Mouse (Mus musculus) hindlimb bud, embryonic 11.5 days (tissue): ENCODE data around the gene U2af1l4.

Experiments
- DNase-seq: peaks from one replicate; pipeline ENCODE4 v3.0.0-alpha.2; 2012; ENCODE audit warnings: low read depth, low spot score; ENCODE audit errors: extremely low spot score

Gene U2af1l4

DNA sequence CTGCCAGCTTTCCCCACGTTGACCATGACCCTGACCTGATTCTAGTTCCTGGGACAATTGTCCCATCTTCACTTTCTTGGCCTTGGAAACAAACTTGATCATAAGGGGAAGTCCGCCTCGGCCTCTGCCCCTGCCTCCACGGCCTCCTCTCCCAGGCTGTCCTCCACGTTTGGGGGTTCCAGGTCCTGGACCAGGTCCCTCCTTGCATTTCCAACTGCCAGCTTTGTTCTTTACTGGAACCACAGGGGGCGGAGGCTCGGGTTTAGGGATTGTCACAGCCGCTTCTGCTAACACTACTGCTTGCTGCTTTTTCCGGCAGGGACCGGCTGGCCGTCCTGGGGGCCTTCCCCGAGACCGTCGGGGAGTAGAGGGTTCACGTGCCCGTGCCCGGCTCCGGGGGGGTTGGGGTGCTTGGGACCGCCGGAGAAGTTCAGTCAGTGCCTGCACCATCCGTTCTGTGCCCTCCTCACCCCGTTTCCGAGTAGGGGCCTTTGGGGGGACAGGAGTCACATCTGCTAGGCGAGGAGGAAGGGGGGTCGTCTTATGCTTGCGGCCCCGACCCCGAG lies 23.4 kb downstream of the U2af1l4 start:
- no peak for DNase-seq

DNA sequence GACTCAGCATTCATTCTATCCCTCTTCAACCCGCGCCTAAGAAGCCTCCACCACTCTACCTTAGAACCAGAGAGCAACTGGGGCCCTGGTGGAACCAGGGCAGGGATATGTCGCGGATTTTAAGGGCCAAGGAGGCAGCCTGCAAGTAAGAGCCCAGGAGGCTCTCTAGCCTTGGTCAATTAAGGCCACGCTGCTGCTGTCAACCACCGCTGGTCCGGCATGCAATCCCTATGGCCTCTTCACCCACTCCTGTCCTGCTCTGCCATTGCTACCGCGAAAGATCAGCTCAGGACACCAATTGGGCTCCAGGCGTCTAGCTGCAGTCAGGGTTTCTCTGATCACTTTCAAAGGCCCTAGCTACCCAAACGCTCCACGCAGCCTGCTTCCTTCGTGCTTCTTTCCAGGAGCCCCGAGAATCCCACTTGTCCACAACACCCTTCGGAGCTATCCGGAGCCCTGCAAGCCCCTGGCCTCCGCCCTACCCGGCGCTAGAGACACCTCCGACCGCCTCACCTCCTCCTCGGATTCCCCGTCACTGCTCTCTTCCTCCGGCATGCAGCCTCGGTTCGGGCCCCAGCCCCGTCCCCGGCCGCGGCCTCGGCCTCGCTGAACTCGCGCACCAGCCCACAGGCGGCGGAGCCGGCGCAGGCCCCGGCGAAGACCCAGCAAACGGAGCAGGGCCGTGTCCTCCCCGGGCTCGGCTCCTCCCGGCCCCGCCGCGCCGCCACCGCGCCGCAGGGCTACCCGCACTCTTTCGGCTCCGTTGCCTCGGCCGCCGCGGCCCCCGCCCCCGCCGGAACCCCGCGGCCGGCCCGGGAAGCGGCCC lies 25.0 kb downstream of the U2af1l4 start:
- DNase-seq: no peak

DNA sequence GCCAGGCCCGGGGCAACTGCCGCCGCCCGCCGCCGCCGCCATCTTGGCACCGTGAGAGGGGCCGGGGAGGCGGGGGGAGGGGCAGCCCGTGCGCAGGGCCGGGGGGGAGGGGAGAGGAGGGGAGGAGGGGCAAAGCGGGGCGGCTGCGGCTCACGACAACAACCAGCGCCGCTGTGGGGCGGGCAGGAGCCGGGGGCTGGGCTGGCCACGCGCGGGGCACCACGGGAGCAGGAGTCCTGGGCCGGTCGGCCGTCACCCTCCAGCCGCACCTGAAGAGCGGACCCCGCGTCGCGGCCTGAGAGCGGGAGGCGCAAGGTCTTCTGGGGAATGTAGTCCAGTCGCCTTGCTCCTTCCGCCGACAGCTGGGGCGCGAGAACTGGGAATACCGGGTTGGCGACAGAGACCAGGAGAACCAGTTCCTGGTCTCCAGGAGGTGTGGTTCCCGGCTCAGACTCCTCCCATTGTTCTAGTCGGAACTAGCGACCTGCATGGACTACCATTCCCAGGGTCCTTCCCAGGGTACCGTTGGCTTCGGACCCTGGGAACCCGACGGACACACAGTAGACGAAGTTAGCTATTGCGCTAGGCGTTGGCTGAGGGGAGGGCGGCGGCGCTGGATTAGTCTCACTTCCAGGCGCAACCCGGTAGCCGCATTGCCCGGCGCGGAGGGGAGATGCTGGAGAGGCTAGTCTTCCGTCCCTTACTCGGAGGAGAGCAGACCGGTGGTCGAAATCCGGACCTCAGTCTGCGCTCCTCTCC lies 25.8 kb downstream of the U2af1l4 start, which contains the start of gene Kmt2b:
Gene Kmt2b (minus strand): TSS at position 51 of the 759 bp plus-strand sequence.
- DNase-seq: peak; percentile 85

DNA sequence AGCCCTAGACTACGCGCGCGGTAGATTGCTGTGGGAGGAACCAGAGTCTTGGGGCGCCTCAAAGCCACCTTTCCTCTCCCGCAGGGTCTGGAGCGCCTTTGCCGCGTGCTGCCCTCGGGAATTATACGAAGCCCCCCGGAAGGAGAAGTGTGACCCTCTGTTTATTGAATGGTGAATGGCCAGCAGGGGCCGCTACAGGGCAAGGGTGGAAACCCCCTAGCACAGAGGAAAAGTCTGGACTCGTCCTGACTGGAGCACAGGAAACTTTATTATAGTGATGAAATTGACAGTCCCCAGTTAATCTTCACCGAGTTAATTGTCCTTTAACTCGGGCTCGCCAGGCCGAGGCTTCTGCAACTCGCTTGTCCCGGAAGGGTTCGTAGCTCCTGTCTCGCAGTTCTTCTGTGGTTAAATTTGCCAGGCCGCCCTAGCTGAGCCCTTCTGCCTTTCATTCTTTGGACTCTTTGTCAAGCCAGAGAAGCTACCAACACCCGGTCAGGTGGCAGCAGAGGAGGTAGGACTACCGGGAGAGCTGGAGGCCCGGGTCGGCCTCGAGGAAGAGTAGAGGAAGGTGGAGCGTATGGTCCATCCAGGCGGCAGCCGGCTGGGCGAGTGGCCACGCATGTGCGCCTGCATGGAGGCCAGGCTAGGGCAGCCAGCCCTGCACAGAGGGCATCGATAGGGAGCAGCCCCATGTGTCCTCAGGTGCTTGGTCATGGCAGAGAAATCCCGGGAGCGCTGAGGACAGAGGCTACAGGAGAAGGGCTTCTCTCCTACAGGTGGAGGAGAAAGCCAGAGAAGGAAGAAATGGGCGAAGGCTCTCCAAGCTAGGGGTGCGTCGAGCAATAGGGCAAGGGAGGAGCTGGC lies 26.6 kb downstream of the U2af1l4 start:
- peak; percentile 67 for DNase-seq

DNA sequence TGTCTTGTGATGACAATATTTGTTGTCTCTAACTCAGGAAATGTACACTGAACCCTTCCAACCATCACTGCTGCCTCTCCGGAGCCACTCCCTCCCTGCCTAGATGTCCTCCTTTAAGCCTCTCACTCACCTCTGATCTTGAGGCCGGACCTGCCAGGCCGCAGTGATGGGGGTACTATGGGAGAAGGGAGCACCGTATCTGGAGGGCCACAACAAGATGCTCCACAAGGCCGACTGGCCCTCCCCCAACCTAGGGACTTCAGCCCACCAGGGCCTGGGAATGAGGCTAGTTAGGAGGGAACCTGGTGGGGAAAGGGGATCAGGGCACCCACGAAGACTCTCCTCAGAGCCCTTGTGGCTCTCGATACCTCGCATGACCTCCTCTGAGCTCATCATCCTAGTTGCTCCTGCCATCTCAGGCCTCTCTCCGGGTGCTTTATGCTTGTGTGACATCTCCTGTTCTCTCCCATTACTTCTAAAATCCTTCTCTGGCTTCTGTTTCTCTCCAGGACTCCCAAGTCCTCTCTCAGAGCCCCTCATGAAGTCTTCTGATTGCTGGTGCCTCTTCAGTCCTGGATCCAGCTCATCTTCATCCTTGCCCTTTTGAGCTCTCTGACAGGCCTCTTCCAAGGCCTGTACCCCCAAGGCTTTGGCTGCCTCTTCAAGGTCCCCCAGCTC lies 28.0 kb downstream of the U2af1l4 start:
- DNase-seq: no peak

DNA sequence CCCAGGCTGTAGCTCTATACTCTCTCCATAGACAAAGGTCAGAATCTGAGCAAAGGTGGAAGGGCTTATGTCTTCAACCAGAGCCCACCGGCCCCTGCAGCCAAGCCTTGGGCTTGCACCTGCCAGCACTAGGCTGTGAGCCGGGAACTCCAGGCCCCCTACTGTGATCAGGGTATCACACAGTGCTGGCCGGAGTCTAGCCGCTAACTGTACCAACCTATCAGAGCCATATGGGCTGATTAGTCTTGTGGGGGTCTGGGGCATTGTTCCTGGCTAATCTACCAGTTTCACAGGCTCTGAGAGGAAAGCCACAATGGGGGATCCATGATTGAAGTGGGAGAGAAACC lies 28.5 kb downstream of the U2af1l4 start:
- DNase-seq: no peak

DNA sequence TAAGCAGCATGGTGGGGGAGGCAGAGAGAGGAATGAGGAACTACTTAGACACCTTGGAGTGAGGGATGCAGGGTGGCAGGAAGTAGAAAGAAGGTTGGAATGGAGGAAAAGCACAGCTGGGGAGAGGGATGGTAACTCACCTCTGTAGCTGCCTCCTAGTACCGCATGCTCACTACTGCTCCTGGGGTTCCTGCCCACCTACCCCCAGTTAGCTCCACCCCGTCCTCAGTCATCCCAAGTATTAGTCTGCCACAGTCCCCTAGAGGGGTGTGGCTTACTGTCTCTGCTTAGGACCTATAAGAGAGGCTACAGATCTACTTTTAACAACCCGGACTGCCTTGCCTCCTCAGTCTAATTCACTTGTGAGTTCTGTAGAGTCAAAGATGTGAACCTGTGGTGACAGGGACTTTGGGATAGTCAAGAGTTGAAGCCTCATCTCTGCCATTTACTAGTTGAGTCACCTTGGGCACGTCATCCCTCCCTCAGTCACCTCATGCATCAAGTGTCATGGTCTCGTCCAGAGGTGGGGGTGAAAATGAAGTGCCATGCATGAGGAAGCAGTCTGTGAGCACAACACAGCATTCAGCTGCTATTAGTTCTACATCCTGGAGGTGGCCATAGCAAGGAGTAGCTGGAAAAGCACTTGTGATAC lies 29.8 kb downstream of the U2af1l4 start:
- DNase-seq: no peak

DNA sequence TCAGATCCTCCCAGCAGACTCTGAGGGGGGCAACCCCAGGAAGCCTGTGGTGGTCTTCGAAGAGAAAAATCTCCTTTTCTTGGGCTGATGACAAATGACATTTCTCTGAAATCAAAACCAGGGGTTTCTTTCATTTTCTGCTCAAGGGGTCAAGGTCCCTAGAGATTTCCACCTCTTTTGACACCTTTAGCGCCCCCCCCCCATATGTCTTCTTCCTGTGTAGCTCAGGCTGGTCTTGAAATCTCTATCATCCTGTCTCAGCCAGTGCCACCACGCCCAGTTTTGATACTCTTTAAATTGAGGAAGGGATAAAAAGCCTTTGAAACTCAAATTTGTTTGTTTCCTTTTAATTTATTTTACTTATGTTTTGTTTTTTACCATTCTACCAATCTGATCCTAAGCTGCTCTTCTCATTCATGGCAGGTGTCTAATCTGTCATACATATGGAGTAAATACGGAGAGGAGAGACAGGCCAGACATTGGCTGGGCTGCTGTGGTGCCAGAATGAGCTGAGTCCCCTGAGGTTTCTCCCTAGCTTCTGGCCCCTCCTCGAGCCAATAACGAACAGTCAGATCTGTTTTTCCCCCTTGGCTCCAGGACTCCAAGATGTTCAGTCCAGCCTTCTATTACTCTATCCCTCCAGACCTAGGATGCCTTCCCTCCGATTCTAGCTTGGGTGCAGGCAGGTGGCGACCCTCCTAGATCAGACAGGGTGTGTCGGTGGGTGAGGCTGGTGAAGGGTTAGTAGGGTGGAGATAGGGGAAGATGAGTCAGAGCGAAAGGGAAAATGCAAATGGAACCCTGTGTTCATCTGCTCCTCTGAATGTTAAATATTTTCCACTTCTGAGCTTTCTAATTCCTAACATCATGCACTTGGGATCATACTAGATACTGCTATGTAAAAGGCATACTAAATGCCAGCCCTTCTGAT lies 30.7 kb downstream of the U2af1l4 start:
- no peak for DNase-seq

DNA sequence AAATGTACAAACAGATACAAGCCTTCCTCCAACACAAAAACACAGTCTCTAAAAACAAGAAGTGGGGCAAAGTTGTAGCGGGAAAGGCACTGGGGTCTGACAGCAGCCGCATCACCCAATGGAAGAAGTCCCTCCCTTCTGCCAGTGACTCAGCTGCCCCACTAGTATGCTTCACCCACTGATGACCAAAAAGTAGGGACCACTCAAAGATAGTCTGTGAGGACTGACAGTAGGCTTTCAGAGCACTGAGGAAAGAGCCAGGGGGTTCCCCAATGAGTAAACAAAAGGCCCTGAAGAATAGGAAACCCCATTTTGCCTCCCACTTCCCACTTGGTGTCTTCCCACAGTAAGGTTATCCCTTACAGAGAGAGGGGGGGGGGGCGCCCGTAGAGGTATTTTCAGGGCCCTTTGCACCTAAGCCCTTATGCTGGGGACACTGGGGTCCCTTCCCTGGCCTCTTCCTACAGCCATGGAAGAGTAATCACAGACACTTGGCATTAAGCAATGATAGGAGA lies 31.5 kb downstream of the U2af1l4 start:
- no peak for DNase-seq

DNA sequence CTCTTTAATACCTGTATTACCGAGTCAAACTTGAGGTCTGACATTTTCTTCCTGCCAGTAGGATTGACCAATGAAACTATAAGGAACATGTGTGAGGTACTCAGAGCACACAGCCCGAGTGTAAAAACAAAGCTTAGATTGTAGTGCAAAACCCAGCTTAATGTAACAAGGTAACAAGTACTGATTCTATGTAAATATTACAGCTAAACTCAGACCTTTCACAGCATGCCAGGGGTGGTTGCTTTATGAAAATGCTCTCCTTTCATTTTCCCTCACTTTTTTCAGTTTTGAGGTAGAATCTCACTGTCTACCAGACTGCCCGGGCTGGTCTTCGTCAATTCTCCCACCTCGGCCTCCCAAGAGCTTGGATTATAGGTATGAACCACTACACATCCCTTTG lies 33.0 kb downstream of the U2af1l4 start:
- no peak for DNase-seq

DNA sequence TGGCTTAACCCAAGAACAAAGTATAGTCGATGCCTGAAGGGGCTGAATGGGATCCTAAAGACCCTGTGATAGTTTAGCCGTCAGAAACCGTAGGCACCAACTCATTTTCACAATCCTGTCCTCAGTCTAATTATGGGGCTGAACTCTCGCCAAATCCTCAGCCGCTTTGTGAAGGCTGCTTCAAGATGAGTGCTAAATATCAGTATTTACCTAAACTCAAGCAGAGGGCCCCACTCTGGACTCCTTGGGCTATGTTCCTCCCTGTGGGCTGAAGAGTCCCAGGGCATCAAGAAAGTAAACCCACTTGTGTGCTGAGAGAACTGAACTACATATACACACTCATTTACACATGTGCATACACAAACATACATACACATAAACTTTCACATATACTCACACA lies 33.7 kb downstream of the U2af1l4 start:
- no peak for DNase-seq

DNA sequence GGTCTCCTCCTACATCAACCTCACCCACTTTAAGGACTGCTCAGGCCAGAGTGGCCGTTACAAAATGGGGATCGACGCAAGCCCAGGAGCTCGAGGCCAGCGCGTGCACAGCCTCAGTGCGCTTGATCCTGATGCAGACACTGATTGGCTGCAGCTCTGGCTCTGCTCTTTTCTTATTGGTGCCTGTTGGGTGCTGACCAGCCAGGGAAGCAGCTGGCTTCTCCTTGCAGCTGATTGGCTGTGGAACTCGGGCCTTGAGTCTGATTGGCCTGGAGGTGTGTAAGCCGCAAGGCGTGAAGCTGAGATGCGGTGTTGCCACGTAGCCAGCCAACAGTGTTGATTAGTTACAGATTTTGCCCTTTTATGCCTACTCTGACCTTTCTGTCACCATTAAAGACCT lies 35.7 kb downstream of the U2af1l4 start, which contains the start of gene Zbtb32:
Gene Zbtb32 (minus strand): TSS at position 124 of the 400 bp plus-strand sequence.
- DNase-seq: no peak

DNA sequence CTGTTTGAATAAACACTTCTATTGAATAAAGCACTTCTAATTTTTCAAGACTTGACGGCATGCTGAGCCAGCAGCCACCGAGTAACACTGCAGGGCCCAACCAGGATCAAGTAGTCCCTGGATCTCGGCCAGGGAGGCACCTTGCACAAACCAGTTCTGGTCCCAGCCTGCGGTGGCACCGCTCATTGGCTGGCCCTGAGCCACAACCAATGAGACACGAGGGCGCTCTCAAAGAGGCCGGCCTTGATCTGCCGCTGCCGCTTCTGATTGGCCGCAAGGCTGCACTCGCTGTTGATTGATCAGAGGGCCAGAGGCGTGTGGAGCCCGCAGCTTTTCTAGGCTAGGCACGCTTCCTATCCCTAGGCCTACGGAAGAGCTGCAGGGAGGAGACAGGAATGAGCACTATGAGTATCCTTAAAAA lies 36.8 kb downstream of the U2af1l4 start:
- DNase-seq: no peak

DNA sequence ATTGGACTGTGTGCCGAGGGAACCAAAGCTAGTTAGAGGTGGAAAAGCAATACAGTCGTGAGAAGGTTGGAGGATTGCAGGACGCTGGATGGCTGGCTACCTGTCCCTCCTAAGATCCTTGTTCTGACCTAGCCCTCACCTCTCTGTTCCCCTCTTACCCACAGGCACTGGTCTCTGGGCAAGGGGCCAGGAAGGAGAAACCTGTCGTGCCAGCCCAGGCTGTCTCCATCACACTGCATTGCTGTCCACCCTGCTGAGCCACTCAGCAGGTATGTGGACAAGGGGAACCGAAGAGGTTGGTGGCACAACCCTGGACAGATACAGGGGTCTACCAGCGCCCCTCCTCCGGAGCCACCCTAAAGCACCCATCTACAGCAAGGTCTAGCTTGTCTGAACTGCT lies 37.5 kb downstream of the U2af1l4 start:
- no peak for DNase-seq

DNA sequence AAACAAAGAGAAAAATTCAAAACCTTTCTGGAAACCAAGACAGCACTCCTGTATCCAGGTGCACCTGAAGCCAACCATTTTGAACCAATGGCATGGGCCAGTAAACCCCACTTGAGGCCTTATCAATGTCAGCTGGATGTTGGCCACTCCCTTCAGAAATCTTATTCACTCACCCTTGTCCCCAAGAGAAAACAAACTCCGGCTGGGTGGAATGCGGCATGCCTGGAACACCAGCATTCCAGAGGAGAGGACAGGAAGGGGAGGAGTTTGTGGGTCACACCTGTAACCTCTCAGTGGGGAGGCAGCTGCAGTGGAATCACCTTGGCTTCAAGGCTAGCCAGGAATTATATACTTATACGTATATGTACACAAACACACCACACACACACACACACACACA lies 39.5 kb downstream of the U2af1l4 start:
- no peak for DNase-seq

DNA sequence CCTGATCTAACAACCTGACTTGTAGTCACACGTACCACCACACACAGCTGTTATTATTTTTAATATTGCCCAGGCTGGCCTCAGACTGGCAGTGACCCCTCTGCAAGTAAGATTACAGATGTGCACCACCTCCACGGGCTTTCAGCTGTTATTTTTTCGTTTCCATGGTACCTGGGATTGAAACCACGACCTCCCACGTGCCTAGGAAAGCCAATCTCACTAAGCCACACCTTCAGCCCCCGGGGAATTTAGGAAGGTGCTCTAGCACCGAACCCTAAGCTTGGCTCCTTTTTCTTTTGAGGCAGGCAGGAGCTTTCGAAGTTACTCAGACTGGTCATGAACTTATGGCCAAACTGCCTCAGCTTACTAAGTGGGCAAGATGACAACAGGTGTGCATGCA lies 41.3 kb downstream of the U2af1l4 start:
- DNase-seq: no peak

DNA sequence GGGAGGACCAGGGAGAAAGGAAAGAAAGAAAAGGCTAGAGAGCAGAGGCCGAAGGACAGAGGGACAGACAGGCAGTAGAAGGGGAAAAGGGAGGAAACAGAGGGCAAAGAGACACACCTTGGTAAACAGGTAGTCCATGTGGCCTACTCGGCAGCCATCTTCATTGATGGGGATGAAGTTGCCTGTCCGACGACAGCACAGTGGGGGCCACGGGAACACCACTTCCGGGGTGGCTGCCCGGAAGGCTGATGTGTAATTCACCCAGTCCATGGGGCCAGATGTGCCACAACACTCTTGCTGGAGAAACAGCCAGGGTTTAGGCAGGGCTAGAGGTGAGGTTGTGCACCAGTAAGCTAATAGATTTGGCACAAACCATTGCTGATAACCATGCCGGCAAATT lies 41.8 kb downstream of the U2af1l4 start:
- DNase-seq: no peak

DNA sequence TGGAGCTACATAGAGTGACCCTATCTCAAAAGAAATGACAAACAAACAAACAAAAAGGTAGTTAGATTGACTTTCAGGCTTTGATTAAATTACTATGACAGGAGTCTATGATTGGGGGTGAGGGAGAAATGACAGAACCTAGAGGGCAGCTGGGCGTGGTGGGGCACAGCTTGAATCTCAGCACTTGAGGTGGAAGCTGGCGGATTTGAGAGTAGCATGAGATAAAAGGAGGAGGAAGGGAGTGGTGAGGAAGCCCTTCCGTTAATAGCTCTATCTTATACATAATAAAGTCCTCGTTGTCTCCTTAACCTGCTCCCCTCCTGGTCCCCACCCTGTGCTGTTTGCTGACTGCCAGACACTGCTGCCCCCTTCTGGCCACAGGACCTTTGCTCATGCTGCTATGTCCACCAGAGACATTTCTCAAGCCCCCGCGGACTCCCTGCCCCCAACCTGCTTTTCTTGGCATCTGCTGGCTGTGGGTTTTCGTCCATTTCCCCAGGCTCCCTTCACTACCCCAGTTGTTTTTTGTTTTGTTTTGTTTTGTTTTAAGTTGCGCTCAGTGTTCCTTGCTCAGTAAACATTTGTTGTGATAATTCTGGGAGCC lies 44.7 kb downstream of the U2af1l4 start:
- DNase-seq: no peak
